Mouse (Mus musculus): ENCODE results near the gene Gigyf2.
"Not testable (repeated sequence)": the region's sequence is repeated elsewhere in the genome, so short reads cannot be mapped to it uniquely, and the experiment has no call there.

Gene Gigyf2

GRCm38 (mm10) chr1:87456425-87456824, 129.6 kb downstream of the Gigyf2 start:
- no peak for DNase-seq

- no peak for DNase-seq
These were observed 131.2 kb downstream of the Gigyf2 start for GRCm38 (mm10) chr1:87458045-87458444.

GRCm38 (mm10) chr1:87459856-87460255, 133.1 kb downstream of the Gigyf2 start:
- not testable (repeated sequence) for DNase-seq

DNA sequence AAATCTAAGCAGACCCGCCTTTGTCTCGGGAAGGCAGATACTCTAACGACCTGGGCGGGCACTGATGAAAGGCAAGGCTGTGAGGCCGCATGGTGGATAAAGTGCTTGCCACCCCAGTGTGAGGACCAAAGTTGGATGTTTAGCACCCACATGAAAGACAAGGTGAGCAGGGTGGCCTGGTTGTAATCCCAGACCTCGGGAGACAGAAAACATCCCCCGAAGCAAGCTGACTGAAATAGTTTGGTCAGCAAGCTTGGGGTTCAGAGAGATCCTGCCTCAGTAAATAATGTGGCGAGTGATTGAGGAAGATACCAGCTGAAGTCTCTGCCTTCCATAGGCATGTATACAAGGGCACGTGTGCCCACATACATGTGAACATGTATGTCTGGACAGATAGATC, 140.7 kb downstream of the Gigyf2 start:
- no peak for DNase-seq

GRCm38 (mm10) chr1:87468321-87468720, 141.5 kb downstream of the Gigyf2 start:
- no peak for DNase-seq

- DNase-seq: not testable (repeated sequence)
These were observed 143.2 kb downstream of the Gigyf2 start, which contains the start of gene Snorc for GRCm38 (mm10) chr1:87469971-87470370. Gene Snorc, plus strand, starts transcription at chr1:87470271.

GRCm38 (mm10) chr1:87471914-87472313, 145.1 kb downstream of the Gigyf2 start:
- no peak for DNase-seq

DNA sequence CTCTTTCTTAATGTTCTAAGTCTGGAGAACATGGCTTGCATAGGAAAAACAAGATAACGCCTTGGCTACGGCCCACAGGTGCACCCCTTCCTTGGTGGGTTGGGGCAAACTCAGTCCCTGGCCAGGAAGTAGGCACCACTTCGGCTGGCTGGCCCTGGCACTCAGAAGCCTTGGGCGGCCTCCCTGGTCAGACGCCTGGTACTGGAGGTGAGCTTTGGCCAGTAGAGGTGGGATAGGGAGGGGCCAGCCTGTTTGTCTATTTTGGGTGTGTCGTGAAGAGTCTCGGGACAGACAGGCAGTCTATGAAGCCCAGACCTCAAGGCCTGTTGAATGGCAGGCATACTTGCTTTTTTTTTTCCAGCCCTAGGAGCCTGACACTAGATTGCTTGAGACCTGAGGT, 145.8 kb downstream of the Gigyf2 start:
- peak in 1 of 2 experiments; percentile 30 for DNase-seq

DNA sequence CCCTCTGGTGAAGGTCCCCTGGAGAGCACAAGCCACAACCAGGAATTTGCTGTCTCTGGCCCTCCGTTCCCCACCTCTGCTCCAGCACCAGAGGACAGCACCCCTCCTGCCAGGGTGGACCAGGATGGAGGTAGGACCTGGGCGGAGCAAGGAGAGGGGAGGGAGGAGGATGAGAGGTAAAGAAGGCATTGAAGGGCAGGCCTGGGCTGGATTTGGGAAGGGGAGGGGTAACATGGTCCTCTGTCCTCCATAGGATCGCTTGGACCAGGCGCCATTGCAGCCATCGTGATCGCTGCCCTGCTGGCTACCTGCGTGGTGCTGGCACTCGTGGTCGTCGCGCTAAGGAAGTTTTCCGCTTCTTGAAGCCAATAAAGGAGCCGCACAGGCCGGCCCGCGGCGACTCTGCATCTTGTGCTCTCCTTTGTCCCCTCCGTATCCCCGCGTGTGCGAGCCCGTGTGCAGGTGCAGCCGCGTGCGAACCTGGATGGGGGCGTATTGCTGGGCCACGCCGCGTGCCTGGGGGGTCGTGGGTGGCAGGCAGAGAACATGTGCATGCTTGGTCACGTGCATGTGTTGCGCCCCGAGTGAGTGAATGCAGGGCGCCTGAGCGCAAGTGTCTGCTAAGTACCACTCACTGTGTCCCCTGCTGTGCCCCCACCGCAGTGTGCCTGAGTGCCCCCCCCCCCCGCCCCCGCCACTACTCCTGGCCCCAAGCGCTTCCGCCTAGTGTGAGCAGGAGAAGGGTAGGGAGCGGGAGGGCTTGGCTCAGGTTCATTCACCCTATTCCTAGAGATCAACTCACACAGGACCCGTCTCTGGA, 148.5 kb downstream of the Gigyf2 start:
- DNase-seq: peak; percentile 13 to 34

DNA sequence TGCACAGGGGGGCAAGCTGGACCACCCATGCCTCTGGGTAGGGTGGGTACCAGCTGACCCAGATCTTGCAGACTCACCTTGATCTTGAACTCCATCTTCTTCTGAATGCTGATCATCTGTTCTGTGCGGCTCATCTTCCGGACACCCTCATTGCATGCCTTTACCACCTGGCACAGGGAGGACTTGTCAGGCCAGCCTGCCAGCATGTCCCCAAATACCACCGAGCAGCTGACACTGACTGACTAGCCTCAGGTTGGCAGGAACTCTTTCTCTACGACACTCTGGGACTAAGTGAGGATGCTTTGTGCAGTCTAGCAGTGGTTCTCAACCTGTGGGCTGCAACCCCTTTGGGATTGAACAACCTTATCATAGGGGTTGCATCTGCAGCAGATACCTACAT, 155.7 kb downstream of the Gigyf2 start:
- no peak for DNase-seq

DNA sequence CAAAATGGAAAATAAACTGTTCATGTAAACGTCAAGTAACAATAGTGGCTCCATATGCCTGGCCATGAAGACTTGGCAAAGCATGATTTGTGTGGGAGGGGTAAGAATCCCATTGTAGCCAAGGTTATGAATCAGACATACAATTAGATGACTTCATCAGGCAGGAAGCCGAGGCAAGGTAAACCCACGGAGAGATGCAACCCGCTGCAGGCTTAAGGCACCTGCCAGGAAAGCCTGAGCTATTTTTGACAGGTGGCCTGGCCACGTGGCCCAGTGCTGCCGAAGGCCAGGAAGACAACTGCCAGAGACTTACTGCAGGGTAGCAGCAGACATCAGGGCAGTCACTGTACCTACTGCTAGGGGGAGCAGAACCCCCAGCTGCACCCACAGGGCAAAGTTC, 159.6 kb downstream of the Gigyf2 start:
- DNase-seq: no peak

- DNase-seq: no peak
These were observed 165.5 kb downstream of the Gigyf2 start for GRCm38 (mm10) chr1:87492285-87492684.

DNA sequence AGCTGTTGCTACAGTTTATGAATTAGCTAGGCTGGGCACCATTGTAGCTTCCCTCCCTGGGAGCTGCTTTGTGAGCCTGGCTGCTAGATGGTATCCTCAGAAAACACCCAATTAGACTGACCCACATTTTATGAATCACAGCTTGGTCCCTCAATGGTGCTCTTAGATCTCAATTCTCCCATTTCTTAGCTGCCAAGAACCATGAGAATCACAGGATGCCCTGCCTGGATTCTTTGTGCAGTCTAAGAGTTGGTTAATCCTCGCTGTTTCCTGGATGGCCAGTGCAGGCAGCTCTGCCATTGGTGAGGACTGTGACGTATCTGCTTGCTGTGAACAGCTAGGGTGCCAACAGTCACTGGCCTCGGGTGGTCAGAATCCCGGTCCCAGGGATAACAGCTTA, 166.7 kb downstream of the Gigyf2 start:
- DNase-seq: no peak

All from kidney, postnatal 4 days (tissue).